Mouse (Mus musculus): ENCODE data around the gene Tnip2. TPM values are rescaled to one million over a fixed set of nuclear protein-coding genes. Genes with fewer than 3 reads are reported as not detected.

Tnip2 gene
- 5.5 and 5.9 TPM in 2 replicates for polyA plus RNA-seq (2012; rRNA removed)

GRCm38 (mm10) chr5:34513466-34514217 is at the start of gene Tnip2:
TSS of gene Tnip2 (minus strand) at chr5:34513991.

GRCm38 (mm10) chr5:34525663-34526476 is 12.1 kb upstream of the Tnip2 start, which contains the start of gene Sh3bp2:
TSS of gene Sh3bp2 (plus strand) at chr5:34525838.

Other genes starting within 250 kb of the Tnip2 start
- 0.02 and 0.06 TPM in 2 replicates for gene Zfyve28, start 225.5 kb downstream of the Tnip2 start, polyA plus RNA-seq (2012; rRNA removed)
- gene Cfap99, start 225.4 kb downstream of the Tnip2 start, polyA plus RNA-seq (2012; rRNA removed): not detected in 2 replicates
- gene Rnf4, start 177.7 kb downstream of the Tnip2 start, polyA plus RNA-seq (2012; rRNA removed): 51.7 and 56.1 TPM in 2 replicates
- 6.8 and 7.0 TPM in 2 replicates for gene Fam193a, start 144.1 kb downstream of the Tnip2 start, polyA plus RNA-seq (2012; rRNA removed)
- gene Sh3bp2, start 11.8 kb upstream of the Tnip2 start, polyA plus RNA-seq (2012; rRNA removed): 4.2 and 5.1 TPM in 2 replicates
- gene Add1, start 59.7 kb upstream of the Tnip2 start, polyA plus RNA-seq (2012; rRNA removed): 103 and 124 TPM in 2 replicates
- 48.1 and 54.7 TPM in 2 replicates for gene Mfsd10, start 123.2 kb upstream of the Tnip2 start, polyA plus RNA-seq (2012; rRNA removed)
- 14.7 and 14.8 TPM in 2 replicates for gene Nop14, start 146.2 kb upstream of the Tnip2 start, polyA plus RNA-seq (2012; rRNA removed)
- 0.69 and 0.83 TPM in 2 replicates for gene Grk4, start 146.4 kb upstream of the Tnip2 start, polyA plus RNA-seq (2012; rRNA removed)
- 5.7 and 6.7 TPM in 2 replicates for gene Htt, start 247.7 kb upstream of the Tnip2 start, polyA plus RNA-seq (2012; rRNA removed)

All from liver, embryonic 14 days (tissue).